Mouse (Mus musculus) spleen, adult 2 months (tissue): ENCODE data around the gene Foxc1.

Experiments
- CTCF ChIP-seq: fragments of 200-500 bp; IDR thresholded peaks from 2 replicates; pipeline ENCODE4 v1.5.1; 2011; ENCODE audit warnings: mild to moderate bottlenecking, inconsistent platforms; ENCODE audit not compliant: insufficient read depth, insufficient read length, insufficient replicate concordance; ENCODE audit errors: extremely low read depth
- POLR2A ChIP-seq: fragments of 200-500 bp; IDR thresholded peaks from 2 replicates; pipeline ENCODE4 v1.6.1; 2011; ENCODE audit warnings: low read depth, low read length, inconsistent platforms

- TF ChIP-seq CTCF (no peak), POLR2A (no peak)
Observed at GRCm38 (mm10) chr13:31828446-31828845, 22.0 kb downstream of the Foxc1 start.
